Mouse (Mus musculus) lung, postnatal 0 days (tissue): Measurements from ENCODE around the gene Eif2s3x. TPM values are rescaled to one million over a fixed set of nuclear protein-coding genes. Genes with fewer than 3 reads are reported as not detected.
"Not testable (repeated sequence)": the region's sequence is repeated elsewhere in the genome, so short reads cannot be mapped to it uniquely, and the experiment has no call there.

ENCODE experiments used
- ATAC-seq: fragments of 200-750 bp; cut with Nextera tagmentation; 2 replicates; pipeline ENCODE4 v1.8.0; 2017; ENCODE audit warnings: moderate library complexity
- DNase-seq: peaks from one replicate; pipeline ENCODE4 v3.0.0-alpha.2; 2016; ENCODE audit warnings: low spot score
- H3K27ac ChIP-seq: fragments of 300-500 bp; sonication (generic); 2 replicates; pipeline ENCODE4 v1.5.1; 2014; ENCODE audit warnings: antibody characterized with exemption, mild to moderate bottlenecking, low read length, mixed read lengths
- H3K27me3 ChIP-seq: fragments of 300-500 bp; sonication (generic); replicated peaks from 2 replicates; pipeline ENCODE4 v1.6.1; 2014; ENCODE audit warnings: low read length, mixed read lengths; ENCODE audit not compliant: insufficient read depth
- H3K36me3 ChIP-seq: fragments of 300-500 bp; sonication (generic); 2 replicates; pipeline ENCODE4 v1.6.1; 2014; ENCODE audit warnings: low read length, mixed read lengths; ENCODE audit not compliant: insufficient read depth
- H3K4me1 ChIP-seq: fragments of 300-500 bp; sonication (generic); 2 replicates; pipeline ENCODE4 v1.6.1; 2014; ENCODE audit warnings: antibody characterized with exemption, low read depth, low read length, mixed read lengths; ENCODE audit not compliant: insufficient read depth
- H3K4me2 ChIP-seq: fragments of 300-500 bp; sonication (generic); replicated peaks from 2 replicates; pipeline ENCODE4 v1.6.1; 2014; ENCODE audit warnings: low read depth, mild to moderate bottlenecking, low read length, moderate library complexity, mixed read lengths
- H3K4me3 ChIP-seq: fragments of 300-500 bp; sonication (generic); 2 replicates; pipeline ENCODE4 v1.5.1; 2014; ENCODE audit warnings: low read depth, low read length
- H3K9ac ChIP-seq: fragments of 300-500 bp; sonication (generic); replicated peaks from 2 replicates; pipeline ENCODE4 v1.6.1; 2014; ENCODE audit warnings: low read depth, mild to moderate bottlenecking
- H3K9me3 ChIP-seq: fragments of 300-500 bp; sonication (generic); 2 replicates; pipeline ENCODE4 v1.6.1; 2016; ENCODE audit warnings: low read length, mixed read lengths
- CTCF ChIP-seq: IDR thresholded peaks from 2 replicates; pipeline ENCODE4 v1.5.1; 2016; ENCODE audit warnings: antibody characterized with exemption, mild to moderate bottlenecking
- EP300 ChIP-seq: IDR thresholded peaks from 2 replicates; pipeline ENCODE4 v1.6.1; 2016; ENCODE audit warnings: antibody characterized with exemption, mild to moderate bottlenecking, control low read depth
- WGBS: fragments of 180-500 bp; shearing (Covaris S2); extraction: QIAGEN DNeasy Blood & Tissue Kit; methylation state at CpG from one replicate; pipeline ENCODE4 v1.1.7; 2014; 5-methylcytosine and 5-hydroxymethylcytosine counted together
- polyA plus RNA-seq: library from polyadenylated mRNA; unstranded; fragments of >200 nt; fragmentation: Nextera tagmentation; extraction: Ambion mirVana; gene quantifications from 2 replicates; pipeline ENCODE4 v1.2.1, GENCODE M21; 2015

The Eif2s3x gene
- polyA plus RNA-seq, 1 experiment from 2014 or later = 32.0 TPM

GRCm38 (mm10) chrX:94213384-94213783, 722 bp upstream of the Eif2s3x start:
- Histone ChIP-seq H3K4me3 (peak overlapping the region; percentile 78; the same call in 1 of the 2 replicates), H3K9ac (no peak overlapping the region), H3K36me3 (no peaks in the 10 kb centered on the region), H3K9me3 (no peaks in the 10 kb centered on the region), H3K4me1 (no peaks in the 10 kb centered on the region), H3K27ac (0 out of 2 replicates have a peak overlapping the region, but pooled peaks have one; percentile 71), H3K4me2 (peak overlapping the region; percentile 65), H3K27me3 (no peaks in the 10 kb centered on the region)
- 5% methylated on average over 7 of the region's 7 CpGs for WGBS
- peak; percentile 35; the same call in 1 of the 2 replicates for TF ChIP-seq CTCF
- no peak for TF ChIP-seq EP300
- ATAC-seq (no peak), DNase-seq (no peak)

- ATAC-seq (peak; percentile 40), DNase-seq (no peak)
- Histone ChIP-seq H3K36me3 (no peaks in the 10 kb centered on the region), H3K9me3 (no peaks in the 10 kb centered on the region), H3K9ac (peak overlapping the region; percentile 66), H3K4me2 (peak overlapping the region; percentile 65), H3K27ac (peak overlapping the region; percentile 71), H3K4me1 (no peaks in the 10 kb centered on the region), H3K27me3 (no peaks in the 10 kb centered on the region), H3K4me3 (peak overlapping the region; percentile 78)
- under 1% methylated on average over 12 of the region's 12 CpGs for WGBS
- TF ChIP-seq EP300 = no peak
- TF ChIP-seq CTCF = no peak
These were observed 432 bp downstream of the Eif2s3x start for GRCm38 (mm10) chrX:94212264-94212596.

GRCm38 (mm10) chrX:94197789-94198188, 14.9 kb downstream of the Eif2s3x start:
- peaks cover 4% of the 10 kb centered on the region; the same call in 1 of the 2 replicates for H3K36me3 ChIP-seq
- H3K9me3 ChIP-seq = no peaks in the 10 kb centered on the region
- no peak for DNase-seq

GRCm38 (mm10) chrX:94193901-94194300, 18.8 kb downstream of the Eif2s3x start:
- TF ChIP-seq CTCF = peak; percentile 67
- not testable (repeated sequence) for H3K4me3 ChIP-seq, ATAC-seq, H3K27ac ChIP-seq, H3K4me1 ChIP-seq, H3K4me2 ChIP-seq, H3K9ac ChIP-seq, H3K9me3 ChIP-seq, H3K27me3 ChIP-seq, H3K36me3 ChIP-seq
- peak; percentile 32 for DNase-seq
- 59% methylated on average over 4 of the region's 4 CpGs for WGBS

More at GRCm38 (mm10) chrX:94197789-94198188, 14.9 kb downstream of the Eif2s3x start:
- Histone ChIP-seq H3K4me1 (no peaks in the 10 kb centered on the region), H3K27ac (no peak overlapping the region), H3K4me2 (no peak overlapping the region), H3K27me3 (no peaks in the 10 kb centered on the region), H3K9ac (no peak overlapping the region), H3K4me3 (no peak overlapping the region)
- no peak for ATAC-seq
- peak; percentile 54 for TF ChIP-seq CTCF
- TF ChIP-seq EP300 = no peak
- WGBS = 76% methylated on average over 5 of the region's 5 CpGs

GRCm38 (mm10) chrX:94185156-94185555, 27.5 kb downstream of the Eif2s3x start:
- H3K36me3 ChIP-seq = no peaks in the 10 kb centered on the region
- H3K4me2 ChIP-seq = no peak overlapping the region
- no peak overlapping the region for H3K4me3 ChIP-seq
- ATAC-seq = no peak; the same call in 1 of the 2 replicates
- peak; percentile 38 for DNase-seq
- 31% methylated on average over 1 of the region's 1 CpGs for WGBS
- H3K9me3 ChIP-seq = no peaks in the 10 kb centered on the region
- peak; percentile 61 for TF ChIP-seq CTCF
- no peak for TF ChIP-seq EP300
- no peaks in the 10 kb centered on the region for H3K27me3 ChIP-seq
- no peak overlapping the region for H3K9ac ChIP-seq
- H3K4me1 ChIP-seq = no peaks in the 10 kb centered on the region
- no peak overlapping the region for H3K27ac ChIP-seq

- no peaks in the 10 kb centered on the region for H3K36me3 ChIP-seq
- H3K27me3 ChIP-seq = no peaks in the 10 kb centered on the region
- no peak overlapping the region for H3K4me3 ChIP-seq
- H3K9me3 ChIP-seq = no peaks in the 10 kb centered on the region
- DNase-seq (no peak), ATAC-seq (no peak)
- no peaks in the 10 kb centered on the region for H3K4me1 ChIP-seq
- TF ChIP-seq CTCF = no peak
- no peak for TF ChIP-seq EP300
- H3K27ac ChIP-seq = no peak overlapping the region
- 42% methylated on average over 3 of the region's 3 CpGs for WGBS
- H3K4me2 ChIP-seq = no peak overlapping the region
- H3K9ac ChIP-seq = no peak overlapping the region
These were observed 28.8 kb downstream of the Eif2s3x start for GRCm38 (mm10) chrX:94183814-94184213.
